Mouse (Mus musculus): ENCODE data around the gene Cdkal1.

GRCm38 (mm10) chr13:29307420-29307819 lies 548.1 kb downstream of the Cdkal1 start:
- no peak for TF ChIP-seq CTCF (IDR thresholded peaks at IDR 0.05; ENCODE audit: extremely low read depth, insufficient read depth, insufficient read length, insufficient replicate concordance)
- TF ChIP-seq POLR2A (IDR thresholded peaks at IDR 0.05; ENCODE audit: low read depth, low read length): no peak
